Mouse (Mus musculus) ES-E14 (cell line): ENCODE measurements around the gene Rffl. TPM values are rescaled to one million over a fixed set of nuclear protein-coding genes. Genes with fewer than 3 reads are reported as not detected.

Source experiments
- DNase-seq: peaks from one replicate; pipeline ENCODE4 v3.0.0-alpha.2; 2013; ENCODE audit warnings: low read depth, low spot score
- H3K27ac ChIP-seq: 2 replicates; pipeline ENCODE4 v1.5.1; 2012; ENCODE audit warnings: low read depth, mild to moderate bottlenecking, low read length, moderate library complexity, mixed read lengths; ENCODE audit not compliant: poor library complexity, insufficient read depth, severe bottlenecking
- H3K36me3 ChIP-seq: 2 replicates; pipeline ENCODE4 v1.6.1; 2012; ENCODE audit warnings: mild to moderate bottlenecking, low read length, moderate library complexity, mixed read lengths; ENCODE audit not compliant: control insufficient read depth, poor library complexity, insufficient read depth, severe bottlenecking
- H3K4me1 ChIP-seq, 2 experiments: fragments of 150-350 bp in 1 of 2; sonication (generic) in 1 of 2; 2 replicates each; pipeline ENCODE4 v1.6.1; 2012; ENCODE audit warnings: low read length in 2 of 2, mild to moderate bottlenecking in 1 of 2, mixed read lengths in 1 of 2; ENCODE audit not compliant: control insufficient read depth in 2 of 2, insufficient read depth in 2 of 2, poor library complexity in 1 of 2
- H3K4me3 ChIP-seq, 2 experiments: fragments of 150-350 bp in 1 of 2; sonication (generic) in 1 of 2; 2 replicates each; pipeline ENCODE4 v1.5.1; 2012; ENCODE audit warnings: low read length in 2 of 2, low read depth in 1 of 2, mild to moderate bottlenecking in 1 of 2, mixed read lengths in 1 of 2; ENCODE audit not compliant: insufficient read depth in 1 of 2, poor library complexity in 1 of 2, severe bottlenecking in 1 of 2
- H3K9ac ChIP-seq: 2 replicates; pipeline ENCODE4 v1.6.1; 2012; ENCODE audit warnings: low read depth, mild to moderate bottlenecking, low read length, mixed read lengths; ENCODE audit not compliant: poor library complexity, insufficient read depth, severe bottlenecking
- H3K9me3 ChIP-seq: fragments of 150-350 bp; sonication (generic); 2 replicates; pipeline ENCODE4 v1.6.1; 2012; ENCODE audit warnings: low read depth, mild to moderate bottlenecking, low read length; ENCODE audit not compliant: control insufficient read depth, insufficient read depth
- CHD2 ChIP-seq: IDR thresholded peaks from 2 replicates; pipeline ENCODE4 v1.6.1; 2014; ENCODE audit warnings: mild to moderate bottlenecking, low read depth, low read length, inconsistent platforms
- HCFC1 ChIP-seq: IDR thresholded peaks from 2 replicates; pipeline ENCODE4 v1.6.1; 2012; ENCODE audit warnings: low read length, inconsistent platforms, borderline replicate concordance; ENCODE audit not compliant: insufficient read depth
- MAFK ChIP-seq: IDR thresholded peaks from 2 replicates; pipeline ENCODE4 v1.6.1; 2014; ENCODE audit warnings: mild to moderate bottlenecking, low read depth, low read length, inconsistent platforms; ENCODE audit not compliant: insufficient read depth
- ZC3H11A ChIP-seq: IDR thresholded peaks from 2 replicates; pipeline ENCODE4 v1.6.1; 2012; ENCODE audit warnings: low read depth, mild to moderate bottlenecking, inconsistent platforms, low read length, borderline replicate concordance
- ZNF384 ChIP-seq: IDR thresholded peaks from 2 replicates; pipeline ENCODE4 v1.6.1; 2012; ENCODE audit warnings: low read depth, low read length, inconsistent platforms
- in situ Hi-C, 2 experiments: fragments of 600-800 bp; cut with MboI; formaldehyde crosslinking; loops; one replicate each; pipeline ENCODE4 v1.15.1; 2025; ENCODE audit warnings: low sequenced_read_pairs in 2 of 2, inconsistent platforms in 1 of 2; ENCODE audit not compliant: unreplicated experiment in 2 of 2
- total RNA-seq: library from RNA; depleted of rRNA; stranded (reverse); fragments of 300-350 nt; gene quantifications from 2 replicates; pipeline ENCODE4 v1.2.3, GENCODE M21; 2012

The Rffl gene
- total RNA-seq, 1 experiment, result 6.5 TPM

DNA sequence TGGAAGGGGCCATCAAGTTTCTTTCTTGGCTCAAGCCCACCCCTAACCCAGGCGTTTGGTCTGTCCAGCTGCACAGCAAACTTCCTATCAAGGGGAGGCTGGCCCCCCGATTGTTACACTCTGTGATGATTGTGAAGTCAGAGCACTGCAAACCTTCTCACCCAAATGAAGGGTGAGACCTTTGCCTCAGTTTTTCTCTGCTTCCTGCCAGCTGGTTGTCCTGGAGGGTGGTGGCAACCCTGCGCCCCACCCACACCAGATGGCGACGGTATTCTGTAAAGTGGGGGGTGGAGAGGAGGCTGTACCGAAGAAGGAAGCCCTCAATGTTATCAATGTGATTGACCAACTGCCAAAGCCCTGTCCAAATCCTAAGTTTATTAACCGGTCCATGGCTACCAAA is 20.9 kb upstream of the Rffl start, which contains the start of gene Fndc8:
Fndc8 (plus strand) TSS at position 189 of the 400 bp plus-strand sequence.
- Histone ChIP-seq H3K9ac (no peak within 1 kb of the TSS), H3K4me3 (no peak within 1 kb of the TSS), H3K9me3 (no peaks in the 10 kb centered on the region), H3K36me3 (no peaks in the 10 kb centered on the region), H3K4me1 (peaks cover 0 to 4% of the 10 kb centered on the region in 2 experiments; a peak in 1 of 4 replicates), H3K27ac (no peak within 1 kb of the TSS)
- no peak for DNase-seq
- TF ChIP-seq CHD2, result no peak
- no peak for TF ChIP-seq HCFC1
- TF ChIP-seq ZNF384, result no peak
- no peak for TF ChIP-seq MAFK
- TF ChIP-seq ZC3H11A, result no peak
- in situ Hi-C loops, result loop anchor here in 1 of 2 experiments (25.0 kb wide), 1 partner anchor 655 kb away; no protein-coding TSS in a partner anchor

GRCm38 (mm10) chr11:82890342-82890762 is 19.3 kb upstream of the Rffl start, which contains the start of gene Rad51d:
Rad51d (minus strand) TSS chr11:82890614.
- peak within 1 kb of the TSS; percentile 75 for H3K9ac ChIP-seq
- peak within 1 kb of the TSS; percentile 71 to 90 for H3K4me3 ChIP-seq
- no peaks in the 10 kb centered on the region for H3K36me3 ChIP-seq
- TF ChIP-seq MAFK, result no peak
- TF ChIP-seq ZC3H11A, result peak; percentile 82
- no peak for TF ChIP-seq CHD2
- TF ChIP-seq ZNF384, result no peak
- no peak for TF ChIP-seq HCFC1
- H3K9me3 ChIP-seq, result no peaks in the 10 kb centered on the region
- in situ Hi-C loops, result loop anchor here in 1 of 2 experiments (25.0 kb wide), 1 partner anchor 653 kb away; no protein-coding TSS in a partner anchor
- peak; percentile 96 for DNase-seq
- H3K27ac ChIP-seq, result no peak within 1 kb of the TSS
- peaks cover 0 to 4% of the 10 kb centered on the region in 2 experiments; a peak in 1 of 4 replicates for H3K4me1 ChIP-seq

DNA sequence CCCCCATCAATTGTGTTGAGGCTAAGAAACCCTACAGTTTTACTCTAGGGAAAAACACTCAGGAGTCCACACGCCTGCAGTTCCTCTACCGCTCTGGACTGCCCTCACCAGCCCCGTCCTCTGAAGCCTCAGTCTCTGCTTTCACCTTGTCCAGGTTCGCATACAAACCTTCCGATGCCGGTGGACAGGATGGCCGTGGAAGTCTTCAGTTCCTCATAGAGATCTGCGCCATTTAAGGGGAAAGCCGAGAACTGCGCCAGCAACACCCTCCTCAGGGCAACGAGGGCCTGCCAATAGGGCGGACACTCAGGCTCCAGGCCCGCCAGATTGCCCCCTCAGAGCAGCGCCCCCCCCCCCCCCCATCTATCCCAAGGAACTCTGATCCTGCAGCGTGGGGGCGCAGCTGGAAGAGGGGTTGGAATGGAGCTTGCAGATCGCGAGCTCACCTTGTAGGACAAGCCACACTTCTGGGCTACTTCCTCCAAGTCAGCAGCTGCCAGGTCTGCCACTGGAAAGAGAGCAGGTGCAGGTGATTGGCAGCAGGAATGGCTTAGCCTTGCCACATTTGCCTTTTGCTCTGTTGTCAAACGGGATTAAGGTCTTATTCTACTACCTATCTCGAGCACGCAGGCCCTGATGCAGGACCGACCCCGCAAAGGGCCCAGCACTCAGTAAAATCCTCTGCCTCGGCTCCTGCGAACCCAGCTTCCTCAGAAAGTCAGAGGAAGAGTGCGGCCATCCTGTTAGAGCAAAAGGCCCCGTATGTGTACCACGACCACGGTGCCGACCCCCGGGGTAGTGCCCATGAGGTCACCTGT is 18.7 kb upstream of the Rffl start:
- Histone ChIP-seq H3K9ac (peak overlapping the region; percentile 75), H3K4me3 (peak overlapping the region; percentile 71 to 90), H3K36me3 (no peaks in the 10 kb centered on the region), H3K9me3 (no peaks in the 10 kb centered on the region), H3K4me1 (peaks cover 0 to 5% of the 10 kb centered on the region in 2 experiments; a peak in 1 of 4 replicates), H3K27ac (no peak overlapping the region)
- TF ChIP-seq MAFK (no peak), CHD2 (no peak), HCFC1 (no peak), ZC3H11A (no peak), ZNF384 (no peak)
- DNase-seq, result no peak
- in situ Hi-C loops, result loop anchor here in 1 of 2 experiments (25.0 kb wide), 1 partner anchor 652 kb away; no protein-coding TSS in a partner anchor

DNA sequence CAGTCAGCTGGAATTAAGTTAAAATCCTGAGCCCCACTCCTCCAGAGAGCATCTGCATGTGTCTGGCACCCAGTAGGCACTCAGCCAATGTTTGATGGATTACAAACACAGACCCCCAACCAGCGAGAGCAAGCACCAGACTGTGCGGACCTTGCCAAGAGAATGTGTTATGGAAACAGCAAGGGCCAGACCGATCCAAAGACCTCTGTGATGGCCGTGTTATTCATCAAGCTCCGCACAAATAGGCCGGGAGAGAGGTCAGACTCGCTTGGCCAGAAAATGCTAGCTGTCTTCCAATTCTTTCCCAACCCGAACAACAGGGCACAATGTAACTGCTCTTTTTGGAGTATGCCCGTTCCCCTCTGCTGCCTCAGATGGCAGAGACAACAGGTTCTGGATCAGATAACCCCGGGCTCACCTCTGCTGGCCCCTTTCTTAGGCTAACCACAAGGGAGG is 17.5 kb upstream of the Rffl start:
- TF ChIP-seq ZC3H11A, result no peak
- no peak for TF ChIP-seq HCFC1
- no peak for TF ChIP-seq CHD2
- TF ChIP-seq ZNF384, result no peak
- no peak for TF ChIP-seq MAFK
- no peak overlapping the region for H3K4me3 ChIP-seq
- H3K9me3 ChIP-seq, result no peaks in the 10 kb centered on the region
- no peak overlapping the region for H3K9ac ChIP-seq
- no peak overlapping the region for H3K27ac ChIP-seq
- H3K36me3 ChIP-seq, result no peaks in the 10 kb centered on the region
- DNase-seq, result no peak
- H3K4me1 ChIP-seq, result peaks cover 0 to 10% of the 10 kb centered on the region in 2 experiments; a peak in 1 of 4 replicates
- in situ Hi-C loops, result loop anchor here in 1 of 2 experiments (25.0 kb wide), 1 partner anchor 651 kb away; no protein-coding TSS in a partner anchor
